Mouse (Mus musculus) brain, embryonic 14.5 days (tissue): ENCODE data around the gene Armc8.
A peak's percentile ranks its signal among the peaks of the same experiment; 100 is the strongest.

Experiments used
- CTCF ChIP-seq: fragments of 200-500 bp; IDR thresholded peaks from 2 replicates; pipeline ENCODE4 v1.5.1; 2012; ENCODE audit warnings: inconsistent platforms, mild to moderate bottlenecking, moderate library complexity, borderline replicate concordance; ENCODE audit not compliant: insufficient read depth, insufficient read length; ENCODE audit errors: extremely low read depth
- POLR2A ChIP-seq: fragments of 200-500 bp; IDR thresholded peaks from 2 replicates; pipeline ENCODE4 v1.6.1; 2012; ENCODE audit warnings: mild to moderate bottlenecking, inconsistent platforms, borderline replicate concordance; ENCODE audit not compliant: poor library complexity, insufficient read depth, insufficient read length, severe bottlenecking; ENCODE audit errors: extremely low read depth

DNA sequence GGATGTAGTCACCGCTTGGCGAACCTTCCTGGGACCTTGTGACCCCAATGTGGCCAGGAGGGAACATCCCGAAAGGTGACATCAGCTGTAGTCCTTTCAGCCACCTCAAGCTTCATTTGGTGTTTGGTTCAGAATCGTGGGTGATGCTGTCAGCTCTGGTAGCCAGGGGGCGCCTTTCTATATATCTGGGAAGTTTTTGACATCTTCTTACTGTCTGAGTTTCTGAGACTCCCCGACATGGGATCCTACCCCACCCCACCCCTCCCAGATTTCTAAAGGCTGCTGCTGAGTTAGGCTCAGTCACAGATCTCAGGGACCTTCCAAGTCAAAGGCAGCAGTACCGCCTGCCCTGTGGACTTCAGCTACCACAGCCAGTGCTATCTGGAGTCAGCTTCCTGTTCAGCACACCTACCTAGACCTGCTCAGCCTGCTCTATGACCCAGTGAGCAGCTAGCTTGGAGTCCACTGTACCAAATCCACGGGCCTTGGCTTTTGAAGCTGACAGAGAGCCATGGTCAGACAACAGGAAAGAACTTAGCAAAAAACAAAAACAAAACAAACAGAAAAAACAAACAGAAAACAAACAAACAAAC, 98.9 kb downstream of the Armc8 start:
- TF ChIP-seq CTCF = peak; percentile 34; the same call in 1 of the 2 replicates
- TF ChIP-seq POLR2A = no peak
